Mouse (Mus musculus): ENCODE data around the gene Tacr2. TPM values are rescaled to one million over a fixed set of nuclear protein-coding genes. Genes with fewer than 3 reads are reported as not detected.

Gene Tacr2
- total and polyA plus RNA-seq, 3 experiments: 0.06 TPM; not detected in 2

- Histone ChIP-seq H3K27me3 (ENCODE audit: control insufficient read depth in 1 of 2, insufficient read depth in 2 of 2, low read length in 2 of 2) (no peaks in the 10 kb centered on the region; a peak in 1 of 4 replicates), H3K9ac (ENCODE audit: control insufficient read depth, low read depth, low read length, poor library complexity, severe bottlenecking) (no peak overlapping the region), H3K27ac (ENCODE audit: control insufficient read depth, low read depth, low read length) (no peak overlapping the region), H3K9me3 (replicated peaks; ENCODE audit: insufficient read depth, low read length) (no peaks in the 10 kb centered on the region), H3K4me1 (ENCODE audit: control insufficient read depth in 1 of 2, insufficient read depth in 2 of 2, low read length in 2 of 2) (peaks cover 0 to 4% of the 10 kb centered on the region in 2 experiments; a peak in 2 of 4 replicates), H3K4me3 (ENCODE audit: control insufficient read depth in 1 of 2, insufficient read depth in 1 of 2, low read depth in 2 of 2, low read length in 2 of 2) (no peak overlapping the region), H3K36me3 (ENCODE audit: control insufficient read depth in 1 of 2, insufficient read depth in 2 of 2, low read length in 2 of 2) (no peaks in the 10 kb centered on the region), H3K79me2 (ENCODE audit: control insufficient read depth, insufficient read depth, low read length, poor library complexity) (no peaks in the 10 kb centered on the region)
- peak; percentile 66 for DNase-seq (ENCODE audit: low read depth, low spot score)
- TF ChIP-seq RAD21 (IDR thresholded peaks at IDR 0.05; ENCODE audit: low read depth, low read length): peak; percentile 88
- TF ChIP-seq CTCF (IDR thresholded peaks at IDR 0.05 in 2 of 3, conservative IDR thresholded peaks at IDR 0.05 in 1 of 3; ENCODE audit: control insufficient read depth in 1 of 3, insufficient read depth in 1 of 3, low read depth in 2 of 3, low read length in 3 of 3, poor library complexity in 1 of 3, severe bottlenecking in 1 of 3): peak; percentile 32 to 84 (median 48)
- no peak for TF ChIP-seq EP300 (IDR thresholded peaks at IDR 0.05; ENCODE audit: low read depth in 1 of 2, low read length in 2 of 2)
- TF ChIP-seq BHLHE40 (IDR thresholded peaks at IDR 0.05; ENCODE audit: borderline replicate concordance, low read depth, low read length): no peak
- TF ChIP-seq ZC3H11A (IDR thresholded peaks at IDR 0.05; ENCODE audit: low read depth, low read length): peak; percentile 93
- no peak for TF ChIP-seq TCF12 (IDR thresholded peaks at IDR 0.05; ENCODE audit: low read depth, low read length)
- no peak for TF ChIP-seq SIN3A (IDR thresholded peaks at IDR 0.05; ENCODE audit: low read length)
- TF ChIP-seq SMC3 (IDR thresholded peaks at IDR 0.05; ENCODE audit: low read depth, low read length): peak; percentile 93
- no peak for TF ChIP-seq USF1 (IDR thresholded peaks at IDR 0.05; ENCODE audit: low read depth, low read length)
- no peak for TF ChIP-seq RCOR1 (IDR thresholded peaks at IDR 0.05; ENCODE audit: low read depth, low read length)
- TF ChIP-seq MAZ (IDR thresholded peaks at IDR 0.05; ENCODE audit: low read depth, low read length): no peak
Observed at GRCm38 (mm10) chr10:62242896-62243295, 9.3 kb upstream of the Tacr2 start.

GRCm38 (mm10) chr10:62244067-62244466 lies 8.2 kb upstream of the Tacr2 start:
- H3K4me3 ChIP-seq (ENCODE audit: control insufficient read depth in 1 of 2, insufficient read depth in 1 of 2, low read depth in 2 of 2, low read length in 2 of 2): no peak overlapping the region
- no peak for DNase-seq (ENCODE audit: low read depth, low spot score)

DNA sequence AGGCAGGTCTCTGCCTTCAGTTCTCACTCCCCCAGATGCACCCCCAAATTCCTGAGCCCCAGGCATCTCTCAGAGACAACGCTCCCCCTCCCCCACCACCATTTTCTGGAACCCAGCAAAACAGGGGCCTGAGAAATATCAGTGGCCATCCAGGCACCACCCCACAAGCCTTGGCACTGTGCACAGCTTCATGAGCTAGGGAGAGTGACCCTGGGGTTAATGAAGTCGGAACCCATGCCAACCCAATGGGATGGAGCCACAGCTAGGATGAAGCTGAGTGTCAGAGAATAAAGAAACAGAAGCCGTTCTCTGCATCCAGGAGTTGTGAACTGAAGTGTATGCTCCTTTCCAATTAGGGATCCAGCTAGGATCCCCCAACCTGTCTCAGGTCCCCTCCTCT lies 5.1 kb upstream of the Tacr2 start:
- DNase-seq (ENCODE audit: low read depth, low spot score): no peak
- H3K4me3 ChIP-seq (ENCODE audit: control insufficient read depth in 1 of 2, insufficient read depth in 1 of 2, low read depth in 2 of 2, low read length in 2 of 2): no peak overlapping the region
- peaks cover 0 to 13% of the 10 kb centered on the region in 2 experiments; a peak in 2 of 4 replicates for H3K4me1 ChIP-seq (ENCODE audit: control insufficient read depth in 1 of 2, insufficient read depth in 2 of 2, low read length in 2 of 2)
- no peaks in the 10 kb centered on the region for H3K27me3 ChIP-seq (ENCODE audit: control insufficient read depth in 1 of 2, insufficient read depth in 2 of 2, low read length in 2 of 2)
- H3K9ac ChIP-seq (ENCODE audit: control insufficient read depth, low read depth, low read length, poor library complexity, severe bottlenecking): no peak overlapping the region
- no peaks in the 10 kb centered on the region for H3K79me2 ChIP-seq (ENCODE audit: control insufficient read depth, insufficient read depth, low read length, poor library complexity)
- no peak overlapping the region for H3K27ac ChIP-seq (ENCODE audit: control insufficient read depth, low read depth, low read length)
- no peaks in the 10 kb centered on the region for H3K36me3 ChIP-seq (ENCODE audit: control insufficient read depth in 1 of 2, insufficient read depth in 2 of 2, low read length in 2 of 2)
- no peak for TF ChIP-seq USF2 (IDR thresholded peaks at IDR 0.05; ENCODE audit: borderline replicate concordance in 1 of 2, insufficient read depth in 1 of 2, low read depth in 1 of 2, low read length in 2 of 2)
- TF ChIP-seq BHLHE40 (IDR thresholded peaks at IDR 0.05; ENCODE audit: borderline replicate concordance, low read depth, low read length): no peak
- H3K9me3 ChIP-seq (replicated peaks; ENCODE audit: insufficient read depth, low read length): no peaks in the 10 kb centered on the region

More at GRCm38 (mm10) chr10:62244067-62244466, 8.2 kb upstream of the Tacr2 start:
- Histone ChIP-seq H3K79me2 (ENCODE audit: control insufficient read depth, insufficient read depth, low read length, poor library complexity) (no peaks in the 10 kb centered on the region), H3K9me3 (replicated peaks; ENCODE audit: insufficient read depth, low read length) (no peaks in the 10 kb centered on the region), H3K9ac (ENCODE audit: control insufficient read depth, low read depth, low read length, poor library complexity, severe bottlenecking) (no peak overlapping the region), H3K4me1 (ENCODE audit: control insufficient read depth in 1 of 2, insufficient read depth in 2 of 2, low read length in 2 of 2) (peaks cover 0 to 13% of the 10 kb centered on the region in 2 experiments; a peak in 2 of 4 replicates), H3K27me3 (ENCODE audit: control insufficient read depth in 1 of 2, insufficient read depth in 2 of 2, low read length in 2 of 2) (no peaks in the 10 kb centered on the region; a peak in 1 of 4 replicates), H3K36me3 (ENCODE audit: control insufficient read depth in 1 of 2, insufficient read depth in 2 of 2, low read length in 2 of 2) (no peaks in the 10 kb centered on the region), H3K27ac (ENCODE audit: control insufficient read depth, low read depth, low read length) (no peak overlapping the region)
- TF ChIP-seq SMC3 (IDR thresholded peaks at IDR 0.05; ENCODE audit: low read depth, low read length): no peak
- no peak for TF ChIP-seq GATA1 (IDR thresholded peaks at IDR 0.05; ENCODE audit: low read depth, low read length)
- no peak for TF ChIP-seq BHLHE40 (IDR thresholded peaks at IDR 0.05; ENCODE audit: borderline replicate concordance, low read depth, low read length)
- TF ChIP-seq EP300 (IDR thresholded peaks at IDR 0.05; ENCODE audit: low read depth in 1 of 2, low read length in 2 of 2): no peak
- TF ChIP-seq ZMIZ1 (IDR thresholded peaks at IDR 0.05; ENCODE audit: low read depth, low read length): no peak
- no peak for TF ChIP-seq MAZ (IDR thresholded peaks at IDR 0.05; ENCODE audit: low read depth, low read length)
- no peak for TF ChIP-seq HCFC1 (IDR thresholded peaks at IDR 0.05; ENCODE audit: low read depth, low read length)
- no peak for TF ChIP-seq TCF12 (IDR thresholded peaks at IDR 0.05; ENCODE audit: low read depth, low read length)

Measured in MEL (cell line).